Mouse (Mus musculus): Measurements from ENCODE around the gene Itm2c.

Itm2c gene

DNA sequence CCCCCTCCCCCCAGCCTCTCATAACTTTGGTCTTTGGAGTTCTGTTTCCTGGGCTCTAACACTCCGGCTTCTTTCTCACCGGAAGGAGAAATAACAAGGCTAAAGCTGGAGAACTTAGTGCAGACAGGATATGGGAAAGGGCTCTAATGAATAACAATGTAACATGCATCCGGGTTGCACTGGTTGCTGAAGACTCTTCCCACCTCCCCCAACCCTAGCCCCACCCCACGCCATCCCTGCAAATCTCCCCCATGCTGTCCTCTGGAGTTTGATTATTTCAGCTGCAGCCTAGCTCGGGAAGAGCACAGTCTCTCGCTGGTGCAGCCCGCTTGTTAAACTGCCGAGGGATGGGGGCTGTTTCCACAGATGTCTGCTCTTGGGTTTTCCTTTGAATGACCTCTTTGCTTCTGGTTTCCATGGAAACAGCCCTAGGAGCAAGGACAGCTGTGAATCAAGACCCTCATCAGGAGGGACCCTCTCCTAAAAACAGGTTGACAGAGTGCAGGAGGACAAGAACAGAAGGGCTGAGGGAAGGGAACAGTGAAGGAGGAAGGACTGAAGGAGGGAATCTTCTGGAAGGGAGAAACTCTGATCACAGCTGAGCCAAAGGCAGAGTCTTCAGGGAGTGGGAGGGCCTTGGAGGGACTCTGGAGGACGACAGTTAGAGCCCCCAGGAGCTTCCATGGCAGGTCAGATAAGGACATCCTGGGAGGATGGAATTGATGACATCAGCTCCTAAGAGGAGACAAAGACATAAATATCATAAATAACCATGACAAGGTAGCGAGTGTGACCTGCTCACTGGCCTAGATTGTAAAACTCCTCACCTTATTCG lies 39.8 kb downstream of the Itm2c start:
- no peak for DNase-seq (ENCODE audit: low spot score in 2 of 2)

DNA sequence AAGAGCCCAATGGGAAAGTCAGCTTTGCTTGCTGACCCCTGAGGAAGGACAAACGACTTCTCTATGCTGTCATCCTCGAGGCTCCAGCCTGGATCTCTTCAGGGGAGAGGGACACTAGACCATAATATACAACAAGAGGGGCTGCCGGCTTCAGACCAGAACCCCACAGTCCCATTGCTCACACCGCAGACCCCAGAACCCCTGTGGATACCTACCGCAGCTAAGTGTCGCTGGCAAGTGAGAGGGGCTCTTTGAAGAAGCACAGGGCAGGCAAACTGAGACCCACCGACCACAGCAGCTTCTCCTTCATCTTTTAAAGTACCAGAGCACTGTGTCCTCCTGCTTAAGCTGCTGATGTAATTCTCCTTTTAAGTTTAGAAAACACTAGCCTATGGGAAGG lies 40.5 kb downstream of the Itm2c start:
- no peak for DNase-seq (ENCODE audit: low spot score in 2 of 2)

DNA sequence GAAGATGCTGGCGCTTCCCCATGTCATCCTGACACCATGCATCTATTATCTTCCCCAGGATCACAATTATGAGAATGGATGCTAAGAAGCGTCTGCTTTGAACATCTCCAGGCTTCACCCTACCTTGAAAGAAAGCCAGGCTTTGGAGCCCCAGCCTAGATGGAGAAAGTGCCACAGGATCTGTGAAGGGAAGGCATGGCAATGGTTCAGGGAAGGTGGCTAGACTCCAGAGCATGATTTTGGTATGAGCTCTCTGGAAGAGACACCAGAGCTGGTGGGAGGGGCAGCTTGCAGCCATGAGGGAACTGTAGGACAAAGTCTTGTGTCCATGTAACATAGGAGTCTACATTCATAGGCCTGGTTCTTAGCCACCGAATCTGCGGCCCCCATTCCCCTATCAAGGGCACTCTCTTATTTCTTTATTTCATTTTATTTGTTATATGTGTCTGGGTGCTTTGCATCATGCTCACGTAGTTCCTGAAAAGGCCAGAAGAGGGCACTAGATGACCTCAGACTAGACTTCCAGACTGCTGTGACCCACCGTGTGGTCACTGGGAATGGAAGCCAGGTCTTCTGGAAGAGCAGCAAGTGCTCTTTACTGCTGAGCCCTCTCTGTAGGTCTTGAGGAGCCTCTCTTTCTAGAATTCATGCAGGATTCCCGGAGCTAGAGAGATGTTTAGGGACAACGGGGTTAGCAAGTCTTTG lies 41.2 kb downstream of the Itm2c start:
- DNase-seq (ENCODE audit: low spot score in 2 of 2) = peak; percentile 60 to 72

DNA sequence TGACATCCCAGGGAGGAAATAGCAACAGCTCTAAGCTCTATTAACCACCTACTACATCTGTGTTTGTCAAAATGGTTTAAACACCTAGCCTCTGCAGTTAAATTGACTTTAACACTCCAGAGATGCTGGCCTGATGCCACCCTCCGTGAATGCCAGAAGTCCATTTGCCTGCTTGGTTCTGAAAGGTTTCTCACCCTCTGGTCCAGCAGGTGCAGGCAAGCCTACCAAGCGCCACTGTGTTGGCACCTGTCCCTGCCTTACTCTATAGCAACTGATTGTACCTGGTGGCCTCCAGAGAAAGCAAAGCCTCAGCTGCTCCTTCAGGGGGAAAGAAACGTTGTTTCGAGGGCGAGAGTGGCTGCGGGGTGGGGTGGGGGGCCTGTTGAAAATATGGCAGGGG lies 42.2 kb downstream of the Itm2c start:
- DNase-seq (ENCODE audit: low spot score in 2 of 2) = no peak

DNA sequence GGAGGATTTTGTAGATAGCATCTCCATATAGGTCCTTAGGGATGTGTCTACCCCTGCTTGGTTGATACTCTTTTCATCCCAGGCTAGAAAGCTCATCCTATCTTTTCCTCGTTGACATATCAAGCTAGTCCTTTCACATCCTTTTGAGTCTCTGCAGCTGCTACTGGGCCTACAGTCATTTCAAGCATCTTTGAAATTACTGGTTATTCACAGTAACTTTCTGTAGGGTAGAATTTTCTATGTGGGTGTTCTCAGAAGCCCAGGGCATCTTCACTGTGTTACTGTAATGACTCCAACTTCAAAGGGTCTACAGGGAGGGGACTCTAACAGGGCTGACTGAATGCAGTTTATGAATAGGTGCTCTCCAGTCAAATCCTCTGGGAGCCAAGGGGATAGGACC lies 43.2 kb downstream of the Itm2c start:
- DNase-seq (ENCODE audit: low spot score in 2 of 2) = no peak

DNA sequence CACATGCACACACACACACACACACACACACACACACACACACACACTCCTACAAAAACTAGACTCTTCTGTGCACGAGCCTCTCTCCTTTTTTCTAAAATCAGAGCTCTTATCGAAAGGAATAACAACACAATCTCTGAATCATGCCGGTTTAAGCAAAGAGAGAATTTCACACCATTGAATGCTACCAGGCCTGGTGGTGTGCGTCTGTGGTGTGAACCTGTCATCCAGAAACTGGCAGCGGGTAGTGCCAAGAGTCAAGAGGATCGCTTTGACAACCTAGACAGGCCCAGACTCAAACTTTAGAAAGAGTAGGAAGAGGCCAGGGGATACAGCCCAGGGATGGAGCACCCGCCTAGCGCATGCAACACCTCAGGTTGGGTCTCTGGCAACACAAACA lies 48.2 kb downstream of the Itm2c start:
- DNase-seq (ENCODE audit: low spot score in 2 of 2) = peak in 1 of 2 experiments; percentile 41

DNA sequence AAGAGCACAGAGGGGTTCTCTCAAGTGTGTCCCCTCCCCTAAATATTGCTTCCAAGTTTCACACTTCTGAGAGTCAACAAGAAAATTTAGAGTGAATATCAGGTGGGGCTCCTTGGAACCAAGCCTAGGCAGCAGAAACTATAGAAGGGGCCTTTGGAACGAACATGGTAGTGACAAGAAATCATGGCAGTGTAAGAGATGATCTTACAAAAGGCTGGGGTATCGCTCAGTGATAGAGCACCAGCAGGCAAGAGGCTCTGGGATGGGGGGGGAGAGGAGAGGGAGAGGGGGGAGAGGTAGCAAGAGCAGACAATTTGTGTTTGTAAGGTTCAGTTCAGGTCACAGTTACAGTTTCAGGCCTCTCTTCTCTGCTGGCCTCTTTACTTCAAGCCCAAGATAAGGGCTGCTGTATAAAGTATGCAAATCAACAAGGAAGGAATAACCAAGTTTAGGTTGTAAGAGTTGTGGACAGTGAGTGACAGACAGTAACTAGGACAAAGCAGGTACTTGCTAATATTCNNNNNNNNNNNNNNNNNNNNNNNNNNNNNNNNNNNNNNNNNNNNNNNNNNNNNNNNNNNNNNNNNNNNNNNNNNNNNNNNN lies 55.1 kb downstream of the Itm2c start:
- DNase-seq (ENCODE audit: low spot score in 2 of 2) = no peak

DNA sequence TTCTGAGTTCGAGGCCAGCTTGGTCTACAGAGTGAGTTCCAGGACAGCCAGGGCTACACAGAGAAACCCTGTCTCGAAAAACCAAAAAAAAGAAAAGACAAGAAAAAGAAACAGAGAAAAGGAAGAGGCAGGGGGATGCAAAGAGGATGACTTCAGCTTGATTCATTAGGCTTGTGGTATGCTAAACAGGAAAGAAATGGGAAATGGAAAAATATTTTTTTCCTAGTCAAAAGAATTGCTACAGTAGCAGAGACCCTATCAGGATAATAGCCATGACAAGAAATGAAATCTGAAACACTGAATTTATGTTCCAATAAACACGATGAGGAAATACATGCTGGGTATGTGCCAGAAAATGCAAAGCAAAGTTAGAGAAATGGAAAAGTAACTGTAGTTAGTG lies 61.1 kb downstream of the Itm2c start:
- DNase-seq (ENCODE audit: low spot score in 2 of 2) = no peak

DNA sequence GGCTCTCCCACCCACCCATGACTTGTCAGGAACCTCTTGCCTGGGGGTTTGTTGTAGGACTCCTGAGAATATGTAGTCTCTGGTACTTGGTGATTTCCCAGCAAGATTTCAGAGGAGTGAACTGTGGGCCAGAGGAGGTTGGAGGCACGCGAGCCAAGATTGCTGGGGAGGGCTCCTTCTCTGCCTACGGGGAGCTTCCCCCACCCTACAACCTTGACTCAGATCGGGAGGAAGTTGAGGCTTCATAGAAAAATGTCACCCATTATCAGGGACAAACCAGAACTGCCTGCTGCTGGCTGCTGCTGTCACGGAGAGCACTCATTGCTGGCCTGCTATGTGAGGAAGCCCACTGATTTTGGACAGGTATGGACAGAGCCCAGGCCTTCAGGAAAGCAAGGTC lies 63.2 kb downstream of the Itm2c start:
- DNase-seq (ENCODE audit: low spot score in 2 of 2) = no peak

DNA sequence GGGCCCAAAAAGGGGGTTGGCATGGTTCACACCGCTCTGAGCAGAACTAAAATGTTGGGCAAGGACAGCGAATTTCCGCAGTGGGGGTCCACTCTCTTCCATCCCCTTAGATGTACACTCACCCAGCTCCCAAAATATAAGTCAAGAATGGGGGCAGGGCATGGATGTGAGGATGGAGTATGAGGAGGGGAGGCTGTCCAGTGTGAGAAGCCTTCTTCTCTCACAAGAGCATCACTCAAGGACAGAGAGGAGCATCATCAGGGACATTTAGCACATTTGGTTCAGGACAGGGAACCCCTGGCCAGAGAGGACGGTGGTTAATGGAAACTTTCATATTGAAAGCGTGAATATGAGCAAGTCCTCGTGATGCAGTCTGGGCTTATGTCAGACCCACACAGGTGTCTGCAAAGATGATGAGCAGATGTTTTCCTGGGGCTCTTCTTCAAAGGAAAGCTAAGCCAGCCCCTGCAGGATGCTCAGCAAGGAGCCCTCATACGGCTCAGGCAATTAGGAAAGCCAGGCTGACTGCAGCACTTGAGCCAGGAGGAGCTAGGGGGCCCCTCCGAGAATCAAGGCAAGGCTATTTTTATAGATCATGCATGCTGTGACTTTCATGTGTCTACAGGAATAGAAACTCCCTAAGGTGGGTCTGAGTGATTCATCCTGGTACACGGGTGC lies 64.0 kb downstream of the Itm2c start:
- DNase-seq (ENCODE audit: low spot score in 2 of 2) = peak; percentile 32 to 55

Measured in frontal cortex, postnatal 36 days (tissue).